Mouse (Mus musculus) natural killer cell, adult 2 months (primary cell): ENCODE results near the gene Col6a5.
"Not testable (repeated sequence)": the region's sequence is repeated elsewhere in the genome, so short reads cannot be mapped to it uniquely, and the experiment has no call there.

Experiments
- DNase-seq, 2 experiments: peaks; one replicate each; pipeline ENCODE4 v3.0.0; 2022; ENCODE audit warnings: low spot score in 2 of 2

Gene Col6a5

GRCm38 (mm10) chr9:105909352-105909751 lies 51.1 kb downstream of the Col6a5 start:
- no peak for DNase-seq

- DNase-seq, result no peak
Measured at GRCm38 (mm10) chr9:105907411-105907810, 53.0 kb downstream of the Col6a5 start.

DNA sequence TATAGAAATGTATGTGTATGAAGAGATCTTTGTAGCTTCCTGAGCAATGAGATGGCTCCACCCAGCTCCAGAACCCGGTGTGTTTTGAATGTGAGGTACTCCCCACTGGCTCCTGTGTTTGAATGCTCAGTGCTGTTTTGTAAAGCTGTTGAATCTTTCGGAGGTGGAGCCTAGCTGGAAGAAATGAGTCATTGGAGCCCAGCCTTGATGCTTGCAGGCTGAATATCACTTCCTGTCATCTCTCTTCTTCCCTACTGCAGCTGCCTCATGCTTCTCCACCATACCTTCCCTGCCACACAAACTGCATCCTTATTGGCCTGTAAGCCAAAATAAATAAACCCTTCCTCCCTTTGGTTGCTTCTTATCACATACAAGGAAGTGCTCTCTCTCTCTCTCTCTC lies 72.9 kb downstream of the Col6a5 start:
- DNase-seq, result no peak

- DNase-seq, result no peak
Measured at GRCm38 (mm10) chr9:105884656-105885430, 75.6 kb downstream of the Col6a5 start.

DNA sequence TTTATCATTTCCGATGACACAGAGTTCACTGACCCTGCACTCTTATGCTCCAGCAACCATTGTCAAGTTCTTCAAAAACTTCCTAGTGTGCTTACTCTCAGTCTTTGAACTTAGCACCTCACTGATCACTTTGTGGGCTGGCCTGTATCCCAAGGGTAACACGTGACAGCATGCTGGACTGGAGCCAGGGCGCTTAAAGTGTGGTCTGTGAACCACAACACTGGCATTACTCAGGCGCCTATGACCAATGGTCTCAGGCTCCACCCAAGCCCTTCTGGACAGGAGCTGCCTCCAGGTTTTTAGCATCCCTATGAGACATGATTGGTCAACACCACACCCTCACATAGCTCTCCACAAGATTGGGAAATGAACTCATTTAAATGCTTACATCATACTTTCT lies 79.7 kb downstream of the Col6a5 start:
- DNase-seq, result no peak

DNA sequence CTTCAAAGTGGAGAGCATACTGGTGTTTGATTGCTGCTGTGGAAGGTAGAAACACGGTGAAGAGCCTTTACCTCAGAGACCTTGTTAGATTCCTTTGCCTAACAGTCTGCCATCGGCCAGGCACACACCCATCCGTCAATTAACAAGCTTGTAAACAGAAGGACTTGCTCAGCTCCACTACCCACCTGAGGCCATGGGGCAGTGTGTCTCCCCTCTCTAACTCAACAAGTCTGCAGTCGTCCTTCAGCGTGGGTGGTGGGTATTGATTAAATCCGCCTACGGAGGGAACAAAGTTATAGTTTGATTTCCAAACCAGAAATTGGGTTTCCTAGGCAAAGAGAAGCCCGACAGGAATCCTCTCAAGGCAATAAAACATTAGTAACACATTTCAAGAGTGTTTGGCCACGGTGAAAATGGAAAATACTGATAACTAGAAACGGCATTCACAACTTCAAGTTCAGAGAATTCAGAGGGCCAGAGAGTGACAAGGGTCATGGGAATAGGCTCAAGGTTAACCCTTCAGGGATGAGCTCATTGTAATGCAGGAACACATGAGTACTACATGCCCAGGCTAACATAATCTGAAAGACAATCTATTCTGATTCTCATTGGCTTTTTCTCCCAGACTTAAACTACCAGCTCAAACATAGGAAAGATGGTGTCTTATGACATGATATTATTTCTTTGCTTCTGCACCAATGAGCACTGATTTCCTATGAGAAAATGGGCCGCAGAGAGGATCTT lies 81.9 kb downstream of the Col6a5 start:
- DNase-seq, result no peak

GRCm38 (mm10) chr9:105876124-105876523 lies 84.3 kb downstream of the Col6a5 start:
- no peak for DNase-seq

DNA sequence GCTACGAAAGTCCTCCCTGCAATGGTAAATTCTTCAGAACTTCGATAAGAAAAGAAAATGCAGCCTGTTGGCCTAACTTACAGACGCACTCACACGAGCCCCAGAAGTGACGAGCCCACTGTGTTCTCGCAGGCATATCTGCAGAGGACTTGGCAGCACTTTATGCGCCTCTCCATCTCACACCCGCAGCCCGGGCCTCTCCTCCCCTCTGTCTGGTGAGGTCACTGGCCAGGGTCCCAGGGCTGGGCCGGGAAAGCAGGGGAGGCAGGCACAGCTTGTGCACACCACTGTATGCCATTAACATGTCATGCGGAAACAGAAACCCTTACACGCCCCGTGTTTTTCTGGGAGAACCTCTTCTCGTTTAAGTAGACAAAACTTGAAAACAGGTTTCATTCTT lies 88.8 kb downstream of the Col6a5 start:
- DNase-seq, result no peak

DNA sequence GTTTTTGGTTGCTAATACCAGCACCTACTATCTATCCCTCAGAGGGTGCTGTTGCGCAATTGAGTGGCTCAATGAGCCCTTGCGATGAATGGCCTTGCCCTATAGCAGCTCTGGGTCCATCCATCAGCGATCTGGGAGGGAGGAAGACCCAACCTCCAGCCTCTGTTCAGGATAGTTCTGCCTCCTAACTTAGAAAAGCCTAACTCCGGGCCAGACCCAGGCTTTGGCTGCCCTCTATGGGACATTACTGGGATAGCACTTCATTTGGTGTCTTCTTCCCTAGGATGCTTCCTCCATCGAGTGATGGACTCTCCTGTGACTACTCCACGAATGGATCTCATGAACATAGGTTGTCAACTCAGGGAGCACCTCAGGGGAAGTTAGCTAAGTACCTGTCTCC lies 102.7 kb downstream of the Col6a5 start:
- DNase-seq, result peak in 1 of 2 experiments; percentile 26

GRCm38 (mm10) chr9:105852778-105853065 lies 107.7 kb downstream of the Col6a5 start:
- no peak for DNase-seq

GRCm38 (mm10) chr9:105852015-105852777 lies 108.2 kb downstream of the Col6a5 start:
- no peak for DNase-seq

- no peak for DNase-seq
Measured at GRCm38 (mm10) chr9:105851011-105851410, 109.4 kb downstream of the Col6a5 start.

- no peak for DNase-seq
Measured at GRCm38 (mm10) chr9:105848396-105848795, 112.0 kb downstream of the Col6a5 start.

DNA sequence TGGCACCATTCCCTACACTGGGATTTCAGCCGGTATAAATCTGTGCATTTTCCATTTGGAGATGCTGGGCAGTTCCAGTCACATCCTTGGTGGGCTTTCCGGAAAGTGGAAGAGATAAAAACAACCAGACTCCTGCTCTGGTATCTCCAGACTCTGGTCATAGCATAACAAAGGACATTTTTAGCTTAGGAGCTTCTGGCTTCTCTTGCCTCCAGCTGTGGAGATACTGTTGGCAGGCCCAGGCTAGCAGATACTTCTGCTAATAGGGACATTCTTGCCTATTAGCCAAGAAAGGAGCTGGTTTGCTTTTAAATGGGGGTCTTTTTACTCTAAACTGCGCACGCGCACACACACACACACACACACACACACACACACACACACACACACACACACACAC lies 113.2 kb downstream of the Col6a5 start:
- no peak for DNase-seq

GRCm38 (mm10) chr9:105841386-105841785 lies 119.1 kb downstream of the Col6a5 start:
- DNase-seq, result not testable (repeated sequence)

- DNase-seq, result no peak
Measured at GRCm38 (mm10) chr9:105839147-105839515, 121.3 kb downstream of the Col6a5 start.

DNA sequence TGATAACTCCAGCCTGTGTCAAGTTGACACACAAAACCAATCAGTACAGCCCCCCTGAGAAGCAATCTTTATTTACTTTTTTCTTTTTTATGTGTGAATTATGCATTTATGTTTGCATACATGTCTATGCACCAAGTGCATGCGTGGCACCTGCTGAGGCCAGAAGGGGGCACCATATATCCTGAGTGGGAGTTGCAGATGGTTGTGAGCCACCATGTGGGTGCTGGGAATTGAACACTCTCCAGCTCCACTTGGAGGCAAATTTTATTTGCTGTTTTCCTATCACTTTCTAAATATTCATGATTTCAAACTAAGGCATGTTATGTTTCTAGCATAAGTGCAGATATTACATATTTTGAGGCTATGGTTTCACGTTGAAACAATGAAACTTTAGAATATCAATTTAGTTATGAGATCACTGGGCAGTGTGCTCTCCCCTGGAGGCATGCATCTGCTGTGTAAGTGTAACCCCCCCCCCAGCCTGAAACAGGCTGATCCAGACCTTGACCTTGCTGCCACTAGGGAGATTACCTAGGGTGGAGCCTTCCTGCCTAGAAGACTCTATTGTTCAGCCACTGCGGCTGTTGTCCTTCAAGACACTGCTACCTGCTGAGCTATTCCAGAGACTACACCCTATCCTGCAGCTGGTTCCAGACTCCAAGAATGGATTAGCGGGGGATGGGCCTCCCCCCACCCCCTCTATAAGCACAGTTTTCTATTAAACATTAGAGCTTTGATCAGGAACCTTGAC lies 121.9 kb downstream of the Col6a5 start:
- no peak for DNase-seq

GRCm38 (mm10) chr9:105835587-105835986 lies 124.9 kb downstream of the Col6a5 start:
- no peak for DNase-seq

- DNase-seq, result no peak
Measured at GRCm38 (mm10) chr9:105834799-105835198, 125.6 kb downstream of the Col6a5 start.

GRCm38 (mm10) chr9:105831291-105831690 lies 129.2 kb downstream of the Col6a5 start:
- peak in 1 of 2 experiments; percentile 43 for DNase-seq

DNA sequence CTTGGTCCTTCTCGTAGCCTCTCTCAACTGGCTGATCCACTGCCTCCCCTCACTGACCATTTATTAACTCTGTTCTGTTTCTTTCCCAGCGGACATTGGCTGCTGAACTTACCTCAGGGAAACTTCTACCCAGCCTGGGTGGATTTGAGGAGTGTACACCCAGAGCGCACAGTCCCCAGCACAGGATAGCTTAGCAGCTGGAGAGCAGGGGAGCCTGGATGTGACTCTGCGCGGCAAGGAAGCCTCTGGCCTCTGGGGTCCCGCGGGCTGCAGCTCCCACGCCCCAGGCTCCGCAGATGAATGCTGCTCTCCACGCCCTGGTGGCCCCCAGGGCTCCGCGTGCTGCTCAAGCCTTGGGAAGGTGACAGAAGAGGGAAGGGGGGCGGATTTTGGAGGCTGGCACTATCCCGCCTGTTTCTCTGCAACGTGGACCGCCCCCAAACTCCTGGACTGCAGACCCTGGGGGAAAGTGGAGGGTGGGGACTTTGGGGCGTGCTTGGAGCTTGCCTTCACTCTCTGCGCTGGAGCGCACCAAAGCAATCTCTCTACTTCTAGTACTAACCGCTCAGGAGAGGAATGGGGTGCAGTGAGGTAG lies 132.6 kb downstream of the Col6a5 start, which contains the start of gene Col6a6:
TSS of gene Col6a6 (minus strand) at position 370 of the 595 bp plus-strand sequence.
- DNase-seq, result no peak
